Comparison of ENCODE assay signal across 13 mouse cellular contexts in genomic region chr8:126683950-126684349, GRCm38 (mm10).
DNase-seq lines count a peak whose midpoint lies in the region; ATAC-seq and TF ChIP-seq lines count a peak whose summit lies in the region.
"Had no signal": no experiment of that assay in that cellular context is flagged by ENCODE, and none has a peak within 500 bp of the region (broad histone marks: within the 10 kb centered on the region; RNA-seq: fewer than 3 reads in every experiment).

No protein-coding gene starts in this region.

- TF ChIP-seq EP300 in lung, postnatal 0 days (IDR thresholded peaks at IDR 0.05), result peak; percentile 50

- H3K27me3 ChIP-seq in lung, postnatal 0 days (replicated peaks; ENCODE audit: insufficient read depth, low read length), result no peaks in the 10 kb centered on the region
- no peaks in the 10 kb centered on the region for H3K27me3 ChIP-seq in megakaryocyte, embryonic 14.5 days (replicated peaks)

- H3K9ac ChIP-seq in lung, postnatal 0 days (replicated peaks; ENCODE audit: low read depth), result no peak overlapping the region

- H3K4me3 ChIP-seq in lung, postnatal 0 days (ENCODE audit: low read depth, low read length), result no peak overlapping the region
- H3K4me3 ChIP-seq in megakaryocyte, embryonic 14.5 days (replicated peaks), result peak overlapping the region; percentile 76
- H3K4me3 ChIP-seq: erythroblast, embryonic 14.5 days; left cerebral cortex, adult 2 months had no signal

- no peak for TF ChIP-seq CTCF in lung, postnatal 0 days (IDR thresholded peaks at IDR 0.05)

- H3K9me3 ChIP-seq in lung, postnatal 0 days (ENCODE audit: low read length), result no peaks in the 10 kb centered on the region
- H3K9me3 ChIP-seq in megakaryocyte, embryonic 14.5 days, result peaks cover 17% of the 10 kb centered on the region

- ATAC-seq in frontal cortex, adult (ENCODE audit: low TSS enrichment), result 0 out of 2 replicates have a peak, but pooled peaks have one; percentile 24
- peak; percentile 51 for ATAC-seq in lung, postnatal 0 days

- peaks cover 9% of the 10 kb centered on the region; the same call in 1 of the 2 replicates for H3K4me1 ChIP-seq in lung, postnatal 0 days (ENCODE audit: insufficient read depth, low read depth, low read length)
- peaks cover 85% of the 10 kb centered on the region for H3K4me1 ChIP-seq in megakaryocyte, embryonic 14.5 days

- no peak overlapping the region for H3K4me2 ChIP-seq in lung, postnatal 0 days (replicated peaks; ENCODE audit: low read depth, low read length)

- no peaks in the 10 kb centered on the region for H3K36me3 ChIP-seq in lung, postnatal 0 days (ENCODE audit: insufficient read depth, low read length)
- H3K36me3 ChIP-seq in megakaryocyte, embryonic 14.5 days (replicated peaks; ENCODE audit: low read length), result peaks cover 8% of the 10 kb centered on the region

- H3K27ac ChIP-seq in lung, postnatal 0 days (ENCODE audit: low read length), result no peak overlapping the region
- H3K27ac ChIP-seq: kidney, postnatal 0 days; left cerebral cortex, adult 2 months had no signal

- DNase-seq in frontal cortex, postnatal 10 days (ENCODE audit: low spot score in 2 of 2), result no peak
- peak; percentile 89 for DNase-seq in lung, postnatal 0 days (ENCODE audit: low spot score)
- DNase-seq in lung, postnatal 25 days (ENCODE audit: low spot score), result no peak
- DNase-seq in adrenal gland, postnatal 36 days, result peak; percentile 86 to 88
- DNase-seq in neural tube, embryonic 10.5 days (ENCODE audit: extremely low spot score, low spot score), result no peak
- DNase-seq in spleen, adult 18-20 months, result no peak
- DNase-seq: cerebellum, adult 9-11 months; gastrocnemius, postnatal 25 days had no signal

- 36% methylated on average over 4 of the region's 4 CpGs for WGBS in lung, postnatal 0 days

Comparison
In these comparisons a context has a peak if more than half of its experiments do, and no peak if none do; other contexts are left out.
1. DNase-seq: peak in lung, postnatal 0 days (single experiment) and adrenal gland, postnatal 36 days (2 of 2); none in frontal cortex, postnatal 10 days (0 of 2), lung, postnatal 25 days (single experiment), neural tube, embryonic 10.5 days (single experiment) and spleen, adult 18-20 months (0 of 2).